Comparison of ENCODE assay signal across 10 mouse cellular contexts in the genomic region with DNA sequence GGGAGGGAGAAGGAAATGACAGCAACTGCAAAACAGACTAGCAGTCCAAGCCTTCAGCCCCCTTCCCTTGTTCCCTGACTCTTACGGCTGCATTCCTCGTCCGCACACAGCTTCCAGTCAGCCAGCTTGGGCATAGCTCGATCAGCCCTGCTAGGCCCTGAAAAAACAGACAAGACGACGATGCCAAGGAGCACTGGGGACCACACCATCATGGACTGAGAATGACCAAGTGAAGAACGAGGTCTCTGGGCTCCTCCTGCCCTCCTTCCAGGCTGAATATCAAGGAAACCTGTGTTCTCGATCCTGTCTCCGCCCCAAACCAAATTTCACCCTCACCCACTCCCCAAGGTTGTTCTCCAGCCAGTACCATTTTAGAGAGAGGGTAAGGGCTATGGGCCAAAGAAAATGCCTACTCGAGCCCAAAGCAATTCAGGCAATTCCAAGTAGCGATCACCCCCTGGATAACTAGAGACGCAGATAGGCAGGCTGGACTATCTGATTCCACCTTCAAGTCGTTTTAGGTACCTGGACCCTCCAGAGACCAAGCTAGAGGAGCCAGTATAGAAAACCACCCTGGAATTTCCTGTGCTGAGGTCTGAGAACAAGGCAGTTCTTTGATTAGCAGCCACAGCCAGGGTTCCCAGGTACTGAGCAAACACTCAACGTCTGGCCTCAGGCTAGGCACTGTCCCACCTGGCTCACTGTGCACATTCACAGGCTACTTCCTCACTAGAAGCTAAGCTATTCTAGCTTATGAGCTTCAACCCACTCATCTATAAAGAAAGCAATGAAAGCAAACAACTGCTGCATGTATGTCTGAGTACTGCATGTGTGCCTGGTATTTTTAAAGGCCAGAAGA. TPM values are rescaled to one million over a fixed set of nuclear protein-coding genes. Genes with fewer than 3 reads are reported as not detected.
A peak's percentile ranks its signal among the peaks of the same experiment; 100 is the strongest.
DNase-seq lines count a peak whose midpoint lies in the region; ATAC-seq and TF ChIP-seq lines count a peak whose summit lies in the region.
"Had no signal": no experiment of that assay in that cellular context is flagged by ENCODE, and none has a peak within 500 bp of the region (broad histone marks: within the 10 kb centered on the region; RNA-seq: fewer than 3 reads in every experiment).

A gene (minus strand): TSS at position 250 of the 859 bp plus-strand sequence.
A gene (minus strand): TSS at position 321 of the 859 bp plus-strand sequence.

- no peak within 1 kb of the TSS for H3K4me3 ChIP-seq in kidney, adult 2 months (ENCODE audit: insufficient read depth, low read depth, low read length)
- H3K4me3 ChIP-seq in embryonic facial prominence, embryonic 15.5 days (replicated peaks): peak within 1 kb of the TSS; percentile 74
- no peak within 1 kb of the TSS for H3K4me3 ChIP-seq in liver, embryonic 11.5 days (ENCODE audit: low read depth, low read length)
- H3K4me3 ChIP-seq in neural tube, embryonic 13.5 days: peak within 1 kb of the TSS; percentile 11
- no peak within 1 kb of the TSS for H3K4me3 ChIP-seq in left cerebral cortex, adult 2 months
- H3K4me3 ChIP-seq: neural tube, embryonic 12.5 days had no signal

- peak within 1 kb of the TSS; percentile 57; the same call in 1 of the 2 replicates for H3K4me2 ChIP-seq in embryonic facial prominence, embryonic 15.5 days (replicated peaks)
- no peak within 1 kb of the TSS for H3K4me2 ChIP-seq in liver, embryonic 11.5 days
- H3K4me2 ChIP-seq in neural tube, embryonic 13.5 days: peak within 1 kb of the TSS; percentile 58

- ATAC-seq in embryonic facial prominence, embryonic 15.5 days (ENCODE audit: insufficient number of reproducible peaks, low FRiP score, low TSS enrichment, low read depth): no peak
- ATAC-seq in liver, embryonic 11.5 days (replicated peaks; ENCODE audit: low FRiP score): no peak
- no peak for ATAC-seq in neural tube, embryonic 13.5 days (ENCODE audit: low read depth)

- no peak for TF ChIP-seq CTCF in kidney, adult 2 months (conservative IDR thresholded peaks at IDR 0.05; ENCODE audit: insufficient read depth, insufficient read length, low read depth, low read length)
- no peak for TF ChIP-seq CTCF in left cerebral cortex, adult 2 months (IDR thresholded peaks at IDR 0.05)

- WGBS in kidney, adult 2 months: 67% methylated on average over 14 of the region's 14 CpGs
- WGBS in embryonic facial prominence, embryonic 15.5 days: 68% methylated on average over 14 of the region's 14 CpGs
- WGBS in liver, embryonic 11.5 days: 69% methylated on average over 14 of the region's 14 CpGs
- WGBS in neural tube, embryonic 13.5 days: 69% methylated on average over 14 of the region's 14 CpGs

- intact Hi-C loops in left cerebral cortex, adult 2 months (cut with DNase I): loop anchor here (2.0 kb wide), 1 partner anchor 14 kb away; a partner anchor contains a TSS

- peak within 1 kb of the TSS; percentile 43 for H3K27ac ChIP-seq in kidney, adult 2 months (ENCODE audit: insufficient read depth, low read depth, low read length)
- peak within 1 kb of the TSS; percentile 80 for H3K27ac ChIP-seq in embryonic facial prominence, embryonic 15.5 days (replicated peaks)
- peak within 1 kb of the TSS; percentile 67; the same call in 1 of the 2 replicates for H3K27ac ChIP-seq in liver, embryonic 11.5 days (ENCODE audit: low read depth, low read length)
- H3K27ac ChIP-seq in neural tube, embryonic 13.5 days (replicated peaks): peak within 1 kb of the TSS; percentile 89
- no peak within 1 kb of the TSS for H3K27ac ChIP-seq in left cerebral cortex, adult 2 months

- no peak for TF ChIP-seq POLR2A in kidney, adult 2 months (IDR thresholded peaks at IDR 0.05; ENCODE audit: low read depth, low read length)

- no peaks in the 10 kb centered on the region; the same call in 1 of the 2 replicates for H3K36me3 ChIP-seq in kidney, adult 2 months (ENCODE audit: control insufficient read depth, insufficient read depth, low read length)
- H3K36me3 ChIP-seq in embryonic facial prominence, embryonic 15.5 days: peaks cover 27% of the 10 kb centered on the region
- H3K36me3 ChIP-seq in liver, embryonic 11.5 days (ENCODE audit: control insufficient read depth, insufficient read depth, low read length): peaks cover 17% of the 10 kb centered on the region
- H3K36me3 ChIP-seq in neural tube, embryonic 13.5 days: peaks cover 32% of the 10 kb centered on the region

- H3K9ac ChIP-seq in embryonic facial prominence, embryonic 15.5 days: no peak within 1 kb of the TSS
- no peak within 1 kb of the TSS for H3K9ac ChIP-seq in liver, embryonic 11.5 days (ENCODE audit: low read depth, low read length)
- H3K9ac ChIP-seq in neural tube, embryonic 13.5 days: peak within 1 kb of the TSS; percentile 42; the same call in 1 of the 2 replicates
- H3K9ac ChIP-seq: neural tube, embryonic 12.5 days had no signal

- no peaks in the 10 kb centered on the region for H3K9me3 ChIP-seq in embryonic facial prominence, embryonic 15.5 days (replicated peaks)
- no peaks in the 10 kb centered on the region for H3K9me3 ChIP-seq in liver, embryonic 11.5 days (ENCODE audit: control insufficient read depth, low read length)
- no peaks in the 10 kb centered on the region for H3K9me3 ChIP-seq in neural tube, embryonic 13.5 days
- H3K9me3 ChIP-seq: neural tube, embryonic 12.5 days had no signal

- H3K27me3 ChIP-seq in kidney, adult 2 months (replicated peaks; ENCODE audit: control insufficient read depth, insufficient read depth, low read length): no peaks in the 10 kb centered on the region
- no peaks in the 10 kb centered on the region for H3K27me3 ChIP-seq in embryonic facial prominence, embryonic 15.5 days
- H3K27me3 ChIP-seq in liver, embryonic 11.5 days (replicated peaks; ENCODE audit: control insufficient read depth, insufficient read depth, low read length): no peaks in the 10 kb centered on the region
- no peaks in the 10 kb centered on the region for H3K27me3 ChIP-seq in neural tube, embryonic 13.5 days
- H3K27me3 ChIP-seq: neural tube, embryonic 12.5 days had no signal

- H3K4me1 ChIP-seq in kidney, adult 2 months (ENCODE audit: control insufficient read depth, insufficient read depth, low read length): peaks cover 13% of the 10 kb centered on the region
- peaks cover 7% of the 10 kb centered on the region for H3K4me1 ChIP-seq in embryonic facial prominence, embryonic 15.5 days
- H3K4me1 ChIP-seq in liver, embryonic 11.5 days (replicated peaks; ENCODE audit: control insufficient read depth, insufficient read depth, low read length): peaks cover 8% of the 10 kb centered on the region
- peaks cover 27% of the 10 kb centered on the region for H3K4me1 ChIP-seq in neural tube, embryonic 13.5 days (replicated peaks)

- DNase-seq in kidney, adult 2 months: no peak
- no peak for DNase-seq in kidney, adult 11 months
- no peak for DNase-seq in liver, embryonic 11.5 days (ENCODE audit: low spot score)
- no peak for DNase-seq in left cerebral cortex, adult 2 months (ENCODE audit: extremely low spot score in 1 of 2, low spot score in 2 of 2)
- no peak for DNase-seq in adrenal gland, adult 8-10 months

RNA-seq across cellular contexts. Expression of the first gene that starts in this region (rescaled TPM):
- not detected in 2 replicates for polyA plus RNA-seq in kidney, adult 2 months (2012; rRNA removed)
- polyA plus RNA-seq in embryonic facial prominence, embryonic 15.5 days (2015; fragmentation: Nextera tagmentation; extraction: Ambion mirVana): 1.9 TPM in 1 of 2 replicates, not detected in the other
- polyA plus RNA-seq in liver, embryonic 11.5 days (2014; fragmentation: Nextera tagmentation; extraction: Ambion mirVana): not detected in 2 replicates
- polyA plus RNA-seq in neural tube, embryonic 13.5 days (2015; fragmentation: Nextera tagmentation; extraction: Ambion mirVana): 0.35 TPM in 1 of 2 replicates, not detected in the other
- not detected for total RNA-seq in left cerebral cortex, adult 2 months (2021)
- not detected for total RNA-seq in adrenal gland, adult 8-10 months (2022)
- total RNA-seq: heart, postnatal 14 days; left cerebral cortex, postnatal 36 days had no signal

RNA-seq across cellular contexts. Expression of the second gene that starts in this region (rescaled TPM):
- 6.4 and 7.7 TPM in 2 replicates for polyA plus RNA-seq in kidney, adult 2 months (2012; rRNA removed)
- 37.4 and 53.5 TPM in 2 replicates for polyA plus RNA-seq in embryonic facial prominence, embryonic 15.5 days (2015; fragmentation: Nextera tagmentation; extraction: Ambion mirVana)
- polyA plus RNA-seq in liver, embryonic 11.5 days (2014; fragmentation: Nextera tagmentation; extraction: Ambion mirVana): 0.73 and 1.3 TPM in 2 replicates
- 9.7 and 13.9 TPM in 2 replicates for polyA plus RNA-seq in neural tube, embryonic 13.5 days (2015; fragmentation: Nextera tagmentation; extraction: Ambion mirVana)
- total RNA-seq in left cerebral cortex, adult 2 months (2021): 1 to 10 TPM in 1 of 2 experiments, under 1 TPM in 1; 0.68 to 1.6 TPM
- under 1 TPM in 2 of 4 experiments, not detected in 2; 0.32 to 0.64 TPM for total RNA-seq in adrenal gland, adult 8-10 months (2022)
- total RNA-seq: heart, postnatal 14 days had no signal

Comparison
In these comparisons a context has a peak if more than half of its experiments do, and no peak if none do; other contexts are left out.
1. H3K4me3 ChIP-seq: peak in embryonic facial prominence, embryonic 15.5 days (single experiment) and neural tube, embryonic 13.5 days (single experiment); none in kidney, adult 2 months (single experiment), liver, embryonic 11.5 days (single experiment) and left cerebral cortex, adult 2 months (single experiment).